Mouse (Mus musculus) layer of hippocampus, postnatal 25 days (tissue): Measurements from ENCODE around the gene Mtfmt. TPM values are rescaled to one million over a fixed set of nuclear protein-coding genes. Genes with fewer than 3 reads are reported as not detected.
A peak's percentile ranks its signal among the peaks of the same experiment; 100 is the strongest.

Source experiments
- DNase-seq, 2 experiments: peaks; one replicate each; pipeline ENCODE4 v3.0.0; 2022; ENCODE audit warnings: mixed read lengths in 2 of 2, low spot score in 1 of 2; ENCODE audit errors: extremely low spot score in 1 of 2
- total RNA-seq, 2 experiments: library from RNA; stranded (reverse); gene quantifications; 2 replicates each; pipeline ENCODE4 v1.2.3; 2021

Mtfmt gene
- total RNA-seq, 2 experiments from 2014 or later, result 15.5 to 20.3 TPM

- no peak for DNase-seq
These were observed 11.2 kb upstream of the Mtfmt start for GRCm38 (mm10) chr9:65424393-65424792.

- no peak for DNase-seq
These were observed 8.1 kb upstream of the Mtfmt start for GRCm38 (mm10) chr9:65427511-65427910.

GRCm38 (mm10) chr9:65428003-65428402, 7.6 kb upstream of the Mtfmt start:
- DNase-seq, result no peak

GRCm38 (mm10) chr9:65430401-65430800, 5.2 kb upstream of the Mtfmt start:
- no peak for DNase-seq

- no peak for DNase-seq
These were observed 4.7 kb upstream of the Mtfmt start for GRCm38 (mm10) chr9:65430921-65431320.

- peak; percentile 76 to 93 for DNase-seq
These were observed 3.3 kb upstream of the Mtfmt start for GRCm38 (mm10) chr9:65432236-65432635.

GRCm38 (mm10) chr9:65434140-65434539, 1.4 kb upstream of the Mtfmt start:
- peak in 1 of 2 experiments; percentile 24 for DNase-seq

GRCm38 (mm10) chr9:65435211-65435610, 371 bp upstream of the Mtfmt start:
- DNase-seq, result no peak

- DNase-seq, result no peak
These were observed 9.1 kb downstream of the Mtfmt start for GRCm38 (mm10) chr9:65444692-65445091.

- DNase-seq, result no peak
These were observed 12.4 kb downstream of the Mtfmt start for GRCm38 (mm10) chr9:65447951-65448350.

GRCm38 (mm10) chr9:65458975-65459374, 23.4 kb downstream of the Mtfmt start:
- DNase-seq, result no peak

GRCm38 (mm10) chr9:65460198-65460597, 24.6 kb downstream of the Mtfmt start:
- DNase-seq, result no peak

GRCm38 (mm10) chr9:65460732-65461442, 25.3 kb downstream of the Mtfmt start, which contains the start of gene Spg21:
TSS of gene Spg21 (plus strand) at chr9:65460947.
- DNase-seq, result peak; percentile 91 to 93

GRCm38 (mm10) chr9:65462544-65462943, 27.0 kb downstream of the Mtfmt start:
- no peak for DNase-seq

- peak in 1 of 2 experiments; percentile 18 for DNase-seq
These were observed 28.6 kb downstream of the Mtfmt start for GRCm38 (mm10) chr9:65464161-65464560.

- no peak for DNase-seq
These were observed 29.7 kb downstream of the Mtfmt start for GRCm38 (mm10) chr9:65465241-65465640.

- no peak for DNase-seq
These were observed 32.1 kb downstream of the Mtfmt start for GRCm38 (mm10) chr9:65467686-65468085.

GRCm38 (mm10) chr9:65472769-65473168, 37.2 kb downstream of the Mtfmt start:
- no peak for DNase-seq

- DNase-seq, result no peak
These were observed 43.6 kb downstream of the Mtfmt start for GRCm38 (mm10) chr9:65479158-65479557.

GRCm38 (mm10) chr9:65480071-65480470, 44.5 kb downstream of the Mtfmt start:
- DNase-seq, result no peak

- DNase-seq, result no peak
These were observed 55.9 kb downstream of the Mtfmt start for GRCm38 (mm10) chr9:65491476-65491875.

GRCm38 (mm10) chr9:65492351-65492750, 56.8 kb downstream of the Mtfmt start:
- DNase-seq, result no peak
